Mouse (Mus musculus) inflammation-experienced regulatory T-cells, adult 6 months (primary cell): ENCODE results near the gene Trhr2. TPM values are rescaled to one million over a fixed set of nuclear protein-coding genes. Genes with fewer than 3 reads are reported as not detected.

Experiments
- ATAC-seq: one replicate; pipeline ENCODE4 v1.8.0; 2017
- polyA plus RNA-seq, 3 experiments: library from polyadenylated mRNA; unstranded; fragments of 100-300 nt; shearing (Covaris generic); gene quantifications; one replicate each; pipeline ENCODE4 v1.2.1; 2017

The Trhr2 gene
- polyA plus RNA-seq, 3 experiments from 2014 or later, result not detected

GRCm38 (mm10) chr8:122354157-122354556 lies 6.4 kb downstream of the Trhr2 start:
- ATAC-seq, result no peak

GRCm38 (mm10) chr8:122350309-122351089 lies 10.0 kb downstream of the Trhr2 start:
- no peak for ATAC-seq

GRCm38 (mm10) chr8:122349357-122350297 lies 10.9 kb downstream of the Trhr2 start:
- ATAC-seq, result no peak

- no peak for ATAC-seq
Observed at GRCm38 (mm10) chr8:122347811-122348552, 12.6 kb downstream of the Trhr2 start.

GRCm38 (mm10) chr8:122345181-122346095 lies 15.1 kb downstream of the Trhr2 start:
- ATAC-seq, result no peak

- no peak for ATAC-seq
Observed at GRCm38 (mm10) chr8:122344219-122344618, 16.3 kb downstream of the Trhr2 start.

- peak; percentile 54 for ATAC-seq
Observed at GRCm38 (mm10) chr8:122343758-122344157, 16.8 kb downstream of the Trhr2 start.

- ATAC-seq, result no peak
Observed at GRCm38 (mm10) chr8:122343341-122343740, 17.2 kb downstream of the Trhr2 start.

- peak; percentile 73 for ATAC-seq
Observed at GRCm38 (mm10) chr8:122342806-122343209, 17.7 kb downstream of the Trhr2 start.

- no peak for ATAC-seq
Observed at GRCm38 (mm10) chr8:122342362-122342761, 18.2 kb downstream of the Trhr2 start.

GRCm38 (mm10) chr8:122341790-122342189 lies 18.8 kb downstream of the Trhr2 start:
- no peak for ATAC-seq

- ATAC-seq, result no peak
Observed at GRCm38 (mm10) chr8:122340761-122341160, 19.8 kb downstream of the Trhr2 start.

- no peak for ATAC-seq
Observed at GRCm38 (mm10) chr8:122338852-122339251, 21.7 kb downstream of the Trhr2 start.

- no peak for ATAC-seq
Observed at GRCm38 (mm10) chr8:122336251-122336910, 24.2 kb downstream of the Trhr2 start.

- ATAC-seq, result no peak
Observed at GRCm38 (mm10) chr8:122335638-122336250, 24.8 kb downstream of the Trhr2 start.

GRCm38 (mm10) chr8:122334791-122335490 lies 25.6 kb downstream of the Trhr2 start:
- no peak for ATAC-seq

GRCm38 (mm10) chr8:122333531-122333930 lies 27.0 kb downstream of the Trhr2 start:
- ATAC-seq, result no peak

GRCm38 (mm10) chr8:122332753-122333506 lies 27.6 kb downstream of the Trhr2 start:
- peak; percentile 72 for ATAC-seq

GRCm38 (mm10) chr8:122331134-122331523 lies 29.4 kb downstream of the Trhr2 start:
- ATAC-seq, result no peak
